8 mouse cellular contexts compared by ENCODE assay signal in genomic region chr10:79921572-79921971, GRCm38 (mm10). TPM values are rescaled to one million over a fixed set of nuclear protein-coding genes. Genes with fewer than 3 reads are reported as not detected.
DNase-seq lines count a peak whose midpoint lies in the region; ATAC-seq lines count a peak whose summit lies in the region.

No protein-coding gene starts in this region.

- H3K27ac ChIP-seq in lung, embryonic 15.5 days = no peak overlapping the region
- no peak overlapping the region for H3K27ac ChIP-seq in limb, embryonic 13.5 days
- no peak overlapping the region for H3K27ac ChIP-seq in stomach, embryonic 14.5 days (ENCODE audit: low read length)

- WGBS in lung, embryonic 15.5 days = 2% methylated on average over 34 of the region's 34 CpGs
- WGBS in limb, embryonic 13.5 days = under 1% methylated on average over 34 of the region's 34 CpGs
- 2% methylated on average over 34 of the region's 34 CpGs for WGBS in stomach, embryonic 14.5 days

- H3K9me3 ChIP-seq in lung, embryonic 15.5 days = no peaks in the 10 kb centered on the region
- peaks cover 4% of the 10 kb centered on the region; the same call in 1 of the 2 replicates for H3K9me3 ChIP-seq in limb, embryonic 13.5 days
- no peaks in the 10 kb centered on the region for H3K9me3 ChIP-seq in stomach, embryonic 14.5 days (ENCODE audit: control insufficient read depth, low read depth, low read length)

- H3K4me1 ChIP-seq in lung, embryonic 15.5 days = peaks cover 48% of the 10 kb centered on the region
- H3K4me1 ChIP-seq in limb, embryonic 13.5 days = peaks cover 53% of the 10 kb centered on the region
- H3K4me1 ChIP-seq in stomach, embryonic 14.5 days (ENCODE audit: control insufficient read depth, insufficient read depth, low read length) = peaks cover 34% of the 10 kb centered on the region; the same call in 1 of the 2 replicates

- peak overlapping the region; percentile 53 for H3K4me2 ChIP-seq in lung, embryonic 15.5 days
- H3K4me2 ChIP-seq in limb, embryonic 13.5 days (replicated peaks) = peak overlapping the region; percentile 59
- peak overlapping the region; percentile 42 for H3K4me2 ChIP-seq in stomach, embryonic 14.5 days (replicated peaks; ENCODE audit: low read depth, low read length)

- peak; percentile 37 for DNase-seq in cerebellum, adult 11 months
- DNase-seq in cerebellum, postnatal 14 days = no peak
- DNase-seq in lung, adult 18-20 months = no peak
- DNase-seq in layer of hippocampus, adult 9-11 months = no peak
- DNase-seq in lung, postnatal 10 days = no peak

- H3K4me3 ChIP-seq in lung, embryonic 15.5 days = peak overlapping the region; percentile 29
- peak overlapping the region; percentile 34 for H3K4me3 ChIP-seq in limb, embryonic 13.5 days
- H3K4me3 ChIP-seq in stomach, embryonic 14.5 days (ENCODE audit: low read depth, low read length) = peak overlapping the region; percentile 22

- ATAC-seq in lung, embryonic 15.5 days (ENCODE audit: borderline replicate concordance, extremely low read depth, low FRiP score, low TSS enrichment) = no peak
- ATAC-seq in limb, embryonic 13.5 days (ENCODE audit: low FRiP score, low read depth) = no peak
- no peak for ATAC-seq in stomach, embryonic 14.5 days (ENCODE audit: insufficient number of reproducible peaks, insufficient read depth, low FRiP score, low read depth)

- no peaks in the 10 kb centered on the region for H3K36me3 ChIP-seq in lung, embryonic 15.5 days
- H3K36me3 ChIP-seq in limb, embryonic 13.5 days = no peaks in the 10 kb centered on the region
- no peaks in the 10 kb centered on the region for H3K36me3 ChIP-seq in stomach, embryonic 14.5 days (ENCODE audit: control insufficient read depth, insufficient read depth, low read length)

- H3K27me3 ChIP-seq in lung, embryonic 15.5 days = peaks cover 62% of the 10 kb centered on the region
- peaks cover 72% of the 10 kb centered on the region for H3K27me3 ChIP-seq in limb, embryonic 13.5 days
- peaks cover 50% of the 10 kb centered on the region for H3K27me3 ChIP-seq in stomach, embryonic 14.5 days (ENCODE audit: control insufficient read depth, insufficient read depth, low read length)

- peak overlapping the region; percentile 24; the same call in 1 of the 2 replicates for H3K9ac ChIP-seq in lung, embryonic 15.5 days
- peak overlapping the region; percentile 60 for H3K9ac ChIP-seq in limb, embryonic 13.5 days
- H3K9ac ChIP-seq in stomach, embryonic 14.5 days (replicated peaks; ENCODE audit: low read depth, low read length) = no peak overlapping the region

RNA-seq across cellular contexts. Expression of gene R3hdm4, which starts 0.6 kb away (rescaled TPM):
- 143 and 152 TPM in 2 replicates for polyA plus RNA-seq in lung, embryonic 15.5 days (2015; fragmentation: Nextera tagmentation; extraction: Ambion mirVana)
- polyA plus RNA-seq in limb, embryonic 13.5 days (2015; fragmentation: Nextera tagmentation; extraction: Ambion mirVana) = 186 and 188 TPM in 2 replicates
- polyA plus RNA-seq in stomach, embryonic 14.5 days (2014; fragmentation: Nextera tagmentation; extraction: Ambion mirVana) = 143 and 151 TPM in 2 replicates

RNA-seq across cellular contexts. Expression of gene Kiss1r, which starts 4.8 kb away (rescaled TPM):
- polyA plus RNA-seq in lung, embryonic 15.5 days (2015; fragmentation: Nextera tagmentation; extraction: Ambion mirVana) = 0.59 and 0.87 TPM in 2 replicates
- 0.94 and 1.0 TPM in 2 replicates for polyA plus RNA-seq in limb, embryonic 13.5 days (2015; fragmentation: Nextera tagmentation; extraction: Ambion mirVana)
- 0.81 and 1.0 TPM in 2 replicates for polyA plus RNA-seq in stomach, embryonic 14.5 days (2014; fragmentation: Nextera tagmentation; extraction: Ambion mirVana)

RNA-seq across cellular contexts. Expression of gene Arid3a, which starts 5.3 kb away (rescaled TPM):
- polyA plus RNA-seq in lung, embryonic 15.5 days (2015; fragmentation: Nextera tagmentation; extraction: Ambion mirVana) = 4.8 and 6.0 TPM in 2 replicates
- 5.5 and 6.2 TPM in 2 replicates for polyA plus RNA-seq in limb, embryonic 13.5 days (2015; fragmentation: Nextera tagmentation; extraction: Ambion mirVana)
- 12.7 and 14.0 TPM in 2 replicates for polyA plus RNA-seq in stomach, embryonic 14.5 days (2014; fragmentation: Nextera tagmentation; extraction: Ambion mirVana)

RNA-seq across cellular contexts. Expression of gene Gm26602, which starts 10.9 kb away (rescaled TPM):
- 1.2 and 1.7 TPM in 2 replicates for polyA plus RNA-seq in lung, embryonic 15.5 days (2015; fragmentation: Nextera tagmentation; extraction: Ambion mirVana)
- polyA plus RNA-seq in limb, embryonic 13.5 days (2015; fragmentation: Nextera tagmentation; extraction: Ambion mirVana) = 20.3 TPM in 1 of 2 replicates, not detected in the other
- polyA plus RNA-seq in stomach, embryonic 14.5 days (2014; fragmentation: Nextera tagmentation; extraction: Ambion mirVana) = 5.3 TPM in 1 of 2 replicates, not detected in the other

RNA-seq across cellular contexts. Expression of gene Med16, which starts 12.8 kb away (rescaled TPM):
- polyA plus RNA-seq in lung, embryonic 15.5 days (2015; fragmentation: Nextera tagmentation; extraction: Ambion mirVana) = 54.7 and 56.1 TPM in 2 replicates
- polyA plus RNA-seq in limb, embryonic 13.5 days (2015; fragmentation: Nextera tagmentation; extraction: Ambion mirVana) = 44.9 and 46.8 TPM in 2 replicates
- polyA plus RNA-seq in stomach, embryonic 14.5 days (2014; fragmentation: Nextera tagmentation; extraction: Ambion mirVana) = 43.4 and 46.4 TPM in 2 replicates
